Mouse (Mus musculus) ES-E14 (cell line): ENCODE data around the gene Tle2.

Source experiments
- CHD2 ChIP-seq: IDR thresholded peaks from 2 replicates; pipeline ENCODE4 v1.6.1; 2014; ENCODE audit warnings: mild to moderate bottlenecking, low read depth, low read length, inconsistent platforms
- HCFC1 ChIP-seq: IDR thresholded peaks from 2 replicates; pipeline ENCODE4 v1.6.1; 2012; ENCODE audit warnings: low read length, inconsistent platforms, borderline replicate concordance; ENCODE audit not compliant: insufficient read depth
- MAFK ChIP-seq: IDR thresholded peaks from 2 replicates; pipeline ENCODE4 v1.6.1; 2014; ENCODE audit warnings: mild to moderate bottlenecking, low read depth, low read length, inconsistent platforms; ENCODE audit not compliant: insufficient read depth
- ZC3H11A ChIP-seq: IDR thresholded peaks from 2 replicates; pipeline ENCODE4 v1.6.1; 2012; ENCODE audit warnings: low read depth, mild to moderate bottlenecking, inconsistent platforms, low read length, borderline replicate concordance
- ZNF384 ChIP-seq: IDR thresholded peaks from 2 replicates; pipeline ENCODE4 v1.6.1; 2012; ENCODE audit warnings: low read depth, low read length, inconsistent platforms

DNA sequence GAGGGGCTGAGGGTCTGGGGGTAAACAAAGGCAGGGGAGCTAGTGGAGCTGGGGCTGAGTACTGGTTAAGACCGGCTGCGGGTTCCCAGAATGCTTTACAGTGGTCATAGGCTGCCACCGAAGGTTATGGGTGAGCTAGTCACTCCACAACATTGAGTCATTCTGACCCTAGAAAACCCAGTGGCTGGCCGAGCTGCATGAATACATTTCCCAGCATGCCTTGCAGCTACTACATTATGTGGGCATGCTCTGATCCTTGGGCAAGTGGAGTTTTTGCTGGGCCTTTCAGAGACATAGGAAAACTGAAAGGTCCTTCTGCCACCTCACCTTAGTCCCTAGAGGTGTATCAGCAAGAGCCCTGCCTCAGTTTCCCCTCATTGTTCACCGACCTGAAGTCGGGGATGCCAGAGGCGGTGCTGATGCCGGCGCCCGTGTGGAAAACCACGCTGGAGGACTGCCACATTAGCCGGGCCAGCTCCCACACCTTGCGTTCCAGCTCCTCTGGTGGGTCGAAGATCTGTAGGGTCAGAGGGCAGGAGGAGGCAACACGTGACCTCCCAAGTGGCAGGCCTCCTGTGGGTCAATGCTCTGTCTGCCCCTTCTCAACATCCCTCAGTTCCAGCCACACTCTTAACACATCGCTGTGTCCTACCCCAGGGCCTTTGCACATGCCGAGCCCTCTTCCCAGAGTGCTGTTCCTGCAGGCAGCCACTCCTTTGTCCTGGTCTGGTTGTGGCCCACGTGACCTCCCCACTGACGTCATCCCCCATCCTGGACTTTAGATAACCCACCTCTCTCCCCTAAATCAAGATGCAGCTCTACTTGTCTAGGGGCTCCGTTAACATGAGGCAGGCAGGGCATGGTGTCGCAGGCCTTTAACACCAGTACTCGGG, 52.0 kb downstream of the Tle2 start:
- TF ChIP-seq HCFC1, result no peak
- no peak for TF ChIP-seq ZNF384
- no peak for TF ChIP-seq MAFK
- no peak for TF ChIP-seq CHD2
- TF ChIP-seq ZC3H11A, result no peak
